In genomic region chr14:56903039-56903438, GRCm38 (mm10) we compare ENCODE assay signal across 18 mouse cellular contexts. TPM values are rescaled to one million over a fixed set of nuclear protein-coding genes. Genes with fewer than 3 reads are reported as not detected.
DNase-seq lines count a peak whose midpoint lies in the region; ATAC-seq and TF ChIP-seq lines count a peak whose summit lies in the region.
"Had no signal": no experiment of that assay in that cellular context is flagged by ENCODE, and none has a peak within 500 bp of the region (broad histone marks: within the 10 kb centered on the region; RNA-seq: fewer than 3 reads in every experiment).

No protein-coding gene starts in this region.

- 81% methylated on average over 6 of the region's 6 CpGs for WGBS in lung, embryonic 14.5 days

- no peak for ATAC-seq in lung, embryonic 14.5 days (ENCODE audit: insufficient read depth)
- 0 out of 2 replicates have a peak, but pooled peaks have one; percentile 32 for ATAC-seq in common myeloid progenitor, adult 5-6 weeks (replicated peaks; ENCODE audit: low read depth, poor library complexity, severe bottlenecking)
- peak; percentile 79 for ATAC-seq in monocyte, adult 5-6 weeks (replicated peaks; ENCODE audit: insufficient number of reproducible peaks, low FRiP score, low TSS enrichment, poor library complexity, severe bottlenecking)
- ATAC-seq: forebrain, embryonic 14.5 days had no signal

- H3K9ac ChIP-seq in lung, embryonic 14.5 days, result no peak overlapping the region
- H3K9ac ChIP-seq: heart, embryonic 13.5 days; hindbrain, embryonic 15.5 days had no signal

- no peak overlapping the region for H3K4me2 ChIP-seq in lung, embryonic 14.5 days
- H3K4me2 ChIP-seq: heart, embryonic 13.5 days; hindbrain, embryonic 15.5 days had no signal

- H3K27ac ChIP-seq in lung, embryonic 14.5 days (ENCODE audit: low read depth), result no peak overlapping the region
- H3K27ac ChIP-seq: embryonic facial prominence, embryonic 10.5 days; gastrocnemius, adult 2 months; heart, embryonic 13.5 days; hindbrain, embryonic 15.5 days had no signal

- no peak overlapping the region for H3K4me3 ChIP-seq in lung, embryonic 14.5 days (ENCODE audit: low read depth, low read length)
- H3K4me3 ChIP-seq: embryonic facial prominence, embryonic 10.5 days; gastrocnemius, adult 2 months; heart, embryonic 13.5 days; hindbrain, embryonic 15.5 days had no signal

- H3K36me3 ChIP-seq in lung, embryonic 14.5 days (ENCODE audit: insufficient read depth), result peaks cover 38% of the 10 kb centered on the region

- peak; percentile 27 for DNase-seq in adrenal gland, adult 2 months
- DNase-seq in adrenal gland, postnatal 25 days, result no peak
- peak; percentile 7 for DNase-seq in lung, embryonic 14.5 days
- DNase-seq in lung, postnatal 10 days, result no peak
- DNase-seq in kidney, adult 8-10 months, result no peak
- DNase-seq: cerebellum, adult 18-20 months; cerebellum, adult 9-11 months; cerebellum, postnatal 36 days; gastrocnemius, adult 2 months; gastrocnemius, postnatal 25 days; heart, adult 11 months; heart, postnatal 36 days had no signal

- TF ChIP-seq CTCF in lung, embryonic 14.5 days (IDR thresholded peaks at IDR 0.05; ENCODE audit: low read depth), result no peak

- no peaks in the 10 kb centered on the region for H3K9me3 ChIP-seq in lung, embryonic 14.5 days (ENCODE audit: low read depth, low read length)
- H3K9me3 ChIP-seq: embryonic facial prominence, embryonic 10.5 days; heart, embryonic 13.5 days; hindbrain, embryonic 15.5 days had no signal

- no peaks in the 10 kb centered on the region for H3K4me1 ChIP-seq in lung, embryonic 14.5 days (ENCODE audit: insufficient read depth)
- H3K4me1 ChIP-seq: embryonic facial prominence, embryonic 10.5 days had no signal

- no peaks in the 10 kb centered on the region for H3K27me3 ChIP-seq in lung, embryonic 14.5 days (ENCODE audit: insufficient read depth, low read length)
- H3K27me3 ChIP-seq: heart, embryonic 13.5 days; hindbrain, embryonic 15.5 days had no signal

RNA-seq across cellular contexts. Expression of gene Zmym2, which starts 16.6 kb away (rescaled TPM):
- total RNA-seq in adrenal gland, adult 2 months (2021), result 10 to 100 TPM; 44.5 to 56.7 TPM
- polyA plus RNA-seq in adrenal gland, adult 2 months (2012; rRNA removed), result 3.4 and 3.5 TPM in 2 replicates
- total RNA-seq in adrenal gland, postnatal 25 days (2021), result 59.4 and 65.4 TPM in 2 replicates
- 45.1 and 49.5 TPM in 2 replicates for polyA plus RNA-seq in lung, embryonic 14.5 days (2014; fragmentation: Nextera tagmentation; extraction: Ambion mirVana)
- 39.2 and 52.0 TPM in 2 replicates for total RNA-seq in common myeloid progenitor, adult 5-6 weeks (2017)
- total RNA-seq in monocyte, adult 5-6 weeks (2017), result 59.4 to 75.0 TPM (median 70.7 TPM) in 3 replicates

Comparison
In these comparisons a context has a peak if more than half of its experiments do, and no peak if none do; other contexts are left out.
1. DNase-seq: peak in adrenal gland, adult 2 months (single experiment) and lung, embryonic 14.5 days (single experiment); none in adrenal gland, postnatal 25 days (single experiment), lung, postnatal 10 days (single experiment) and kidney, adult 8-10 months (0 of 2).